Mouse (Mus musculus) neural tube, embryonic 12.5 days (tissue): ENCODE data around the gene Irf2bp1. TPM values are rescaled to one million over a fixed set of nuclear protein-coding genes. Genes with fewer than 3 reads are reported as not detected.

ENCODE experiments used
- ATAC-seq: fragments of 200-750 bp; cut with Nextera tagmentation; 2 replicates; pipeline ENCODE4 v1.8.0; 2017; ENCODE audit warnings: low read depth, mild to moderate bottlenecking, moderate TSS enrichment, moderate library complexity; ENCODE audit not compliant: low FRiP score
- H3K27ac ChIP-seq: fragments of 300-500 bp; sonication (generic); 2 replicates; pipeline ENCODE4 v1.5.1; 2016
- H3K27me3 ChIP-seq: fragments of 300-500 bp; sonication (generic); replicated peaks from 2 replicates; pipeline ENCODE4 v1.6.1; 2016; ENCODE audit warnings: mild to moderate bottlenecking
- H3K36me3 ChIP-seq: fragments of 300-500 bp; sonication (generic); 2 replicates; pipeline ENCODE4 v1.6.1; 2016; ENCODE audit warnings: mild to moderate bottlenecking
- H3K4me1 ChIP-seq: fragments of 300-500 bp; sonication (generic); 2 replicates; pipeline ENCODE4 v1.6.1; 2016
- H3K4me2 ChIP-seq: fragments of 300-500 bp; sonication (generic); replicated peaks from 2 replicates; pipeline ENCODE4 v1.6.1; 2016; ENCODE audit warnings: mild to moderate bottlenecking
- H3K4me3 ChIP-seq: fragments of 300-500 bp; sonication (generic); 2 replicates; pipeline ENCODE4 v1.5.1; 2016
- H3K9ac ChIP-seq: fragments of 300-500 bp; sonication (generic); 2 replicates; pipeline ENCODE4 v1.6.1; 2016; ENCODE audit warnings: mild to moderate bottlenecking
- H3K9me3 ChIP-seq: fragments of 300-500 bp; sonication (generic); 2 replicates; pipeline ENCODE4 v1.6.1; 2016; ENCODE audit warnings: mild to moderate bottlenecking
- WGBS: fragments of 180-500 bp; shearing (Covaris S2); methylation state at CpG from one replicate; pipeline ENCODE4 v1.1.7; 2016; 5-methylcytosine and 5-hydroxymethylcytosine counted together
- polyA plus RNA-seq: library from polyadenylated mRNA; unstranded; fragments of >200 nt; fragmentation: Nextera tagmentation; extraction: Ambion mirVana; gene quantifications from 2 replicates; pipeline ENCODE4 v1.2.1, GENCODE M21; 2016

Irf2bp1 gene
- polyA plus RNA-seq, 1 experiment from 2014 or later, result 45.2 TPM

DNA sequence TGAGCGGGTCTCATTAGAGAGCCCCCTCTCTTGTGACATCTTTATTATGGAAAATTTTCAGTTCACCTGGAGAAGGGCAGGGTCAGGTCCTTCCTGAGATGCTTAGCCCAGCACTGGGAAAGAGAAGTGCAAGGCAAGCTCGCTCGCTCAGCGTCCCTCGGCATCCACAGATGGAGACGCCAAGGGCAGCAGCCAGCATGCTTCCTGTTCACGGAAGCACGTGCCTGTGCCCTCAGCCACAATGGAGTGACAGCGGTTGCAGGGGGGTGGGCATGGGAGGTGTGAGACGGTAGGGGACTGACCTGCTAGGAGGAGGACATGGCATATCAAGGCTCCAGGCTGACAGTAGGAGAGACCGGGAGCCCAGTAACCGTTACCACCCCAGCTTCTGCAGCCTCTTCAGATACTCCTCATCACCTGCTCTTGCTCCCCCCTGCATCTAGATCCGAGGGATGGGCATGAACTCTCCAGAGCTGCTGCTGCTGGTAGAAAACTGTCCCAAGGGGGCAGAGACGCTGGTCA is 44.2 kb downstream of the Irf2bp1 start:
- Histone ChIP-seq H3K9me3 (no peaks in the 10 kb centered on the region), H3K27me3 (no peaks in the 10 kb centered on the region), H3K4me1 (no peaks in the 10 kb centered on the region), H3K4me2 (no peak overlapping the region), H3K9ac (no peak overlapping the region), H3K4me3 (no peak overlapping the region), H3K27ac (no peak overlapping the region), H3K36me3 (peaks cover 94% of the 10 kb centered on the region)
- WGBS, result 91% methylated on average over 14 of the region's 14 CpGs
- no peak for ATAC-seq

DNA sequence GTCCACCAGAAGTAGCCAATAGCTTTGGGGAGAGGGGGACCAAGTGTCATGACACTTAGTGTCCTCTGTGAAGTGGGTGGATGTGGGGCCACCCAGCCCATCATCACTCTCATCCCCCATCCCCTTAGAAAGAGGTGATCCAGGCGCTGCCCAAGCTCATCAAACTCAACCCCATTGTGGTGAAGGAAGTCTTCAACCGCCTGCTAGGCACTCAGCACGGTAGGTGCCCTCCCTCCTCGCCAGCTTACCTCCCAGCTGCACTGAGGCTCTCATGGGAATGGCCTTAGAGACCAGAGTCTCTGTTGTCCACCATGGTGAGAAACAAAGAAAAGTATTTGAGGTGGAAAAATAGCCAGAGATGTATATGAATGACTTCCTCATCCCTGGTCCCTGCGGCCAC is 45.4 kb downstream of the Irf2bp1 start:
- 89% methylated on average over 5 of the region's 5 CpGs for WGBS
- no peak for ATAC-seq
- Histone ChIP-seq H3K9ac (no peak overlapping the region), H3K4me2 (no peak overlapping the region), H3K4me3 (no peak overlapping the region), H3K27ac (no peak overlapping the region), H3K9me3 (no peaks in the 10 kb centered on the region), H3K4me1 (peaks cover 5% of the 10 kb centered on the region), H3K27me3 (no peaks in the 10 kb centered on the region), H3K36me3 (peaks cover 83% of the 10 kb centered on the region)

DNA sequence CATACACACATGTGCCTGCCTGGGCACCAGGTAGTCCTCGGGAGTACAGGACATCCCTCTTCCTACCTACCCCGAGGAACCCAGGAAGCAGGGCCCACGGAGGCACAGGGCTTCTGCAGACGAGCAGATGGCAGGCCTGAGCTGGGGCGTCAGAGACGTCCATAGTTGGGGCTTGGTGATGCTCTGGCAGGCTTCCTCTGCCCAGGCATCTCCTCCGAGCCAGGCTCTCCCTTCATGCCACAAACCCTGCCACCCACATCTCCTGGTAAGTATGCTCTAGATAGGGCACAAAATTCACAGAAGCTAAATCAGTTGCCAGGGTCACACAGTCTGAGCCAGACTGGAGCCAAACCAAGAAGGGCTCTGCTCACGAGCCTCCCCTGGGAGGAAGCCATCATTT is 46.3 kb downstream of the Irf2bp1 start:
- no peak overlapping the region for H3K27ac ChIP-seq
- no peak overlapping the region for H3K9ac ChIP-seq
- 92% methylated on average over 8 of the region's 8 CpGs for WGBS
- H3K9me3 ChIP-seq, result no peaks in the 10 kb centered on the region
- H3K36me3 ChIP-seq, result peaks cover 75% of the 10 kb centered on the region
- ATAC-seq, result no peak
- no peaks in the 10 kb centered on the region for H3K27me3 ChIP-seq
- no peak overlapping the region for H3K4me2 ChIP-seq
- peaks cover 11% of the 10 kb centered on the region for H3K4me1 ChIP-seq
- H3K4me3 ChIP-seq, result no peak overlapping the region

DNA sequence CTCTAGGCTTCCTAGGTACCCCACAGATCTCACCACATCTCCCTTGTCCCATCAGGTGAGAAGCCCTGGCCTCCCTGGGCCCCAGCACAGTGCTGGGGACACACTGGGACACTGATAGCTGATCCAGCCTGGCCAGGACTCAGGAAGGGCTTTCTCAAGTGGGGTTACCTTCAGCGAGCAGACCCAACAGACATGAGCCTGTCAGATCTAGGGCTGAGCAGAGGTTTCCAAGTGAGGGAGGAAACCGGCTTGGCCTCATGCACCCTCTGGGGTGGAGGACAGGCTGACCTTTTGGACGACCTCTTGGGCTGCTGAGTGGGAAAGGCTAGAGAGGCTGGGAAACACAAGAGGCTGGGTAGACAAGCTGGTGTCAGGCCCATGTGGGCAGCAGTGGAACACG is 47.3 kb downstream of the Irf2bp1 start:
- ATAC-seq, result no peak
- no peaks in the 10 kb centered on the region for H3K27me3 ChIP-seq
- no peak overlapping the region for H3K27ac ChIP-seq
- H3K9ac ChIP-seq, result no peak overlapping the region
- WGBS, result 79% methylated on average over 4 of the region's 4 CpGs
- H3K4me2 ChIP-seq, result no peak overlapping the region
- H3K36me3 ChIP-seq, result peaks cover 67% of the 10 kb centered on the region
- peaks cover 11% of the 10 kb centered on the region for H3K4me1 ChIP-seq
- H3K4me3 ChIP-seq, result no peak overlapping the region
- H3K9me3 ChIP-seq, result no peaks in the 10 kb centered on the region

DNA sequence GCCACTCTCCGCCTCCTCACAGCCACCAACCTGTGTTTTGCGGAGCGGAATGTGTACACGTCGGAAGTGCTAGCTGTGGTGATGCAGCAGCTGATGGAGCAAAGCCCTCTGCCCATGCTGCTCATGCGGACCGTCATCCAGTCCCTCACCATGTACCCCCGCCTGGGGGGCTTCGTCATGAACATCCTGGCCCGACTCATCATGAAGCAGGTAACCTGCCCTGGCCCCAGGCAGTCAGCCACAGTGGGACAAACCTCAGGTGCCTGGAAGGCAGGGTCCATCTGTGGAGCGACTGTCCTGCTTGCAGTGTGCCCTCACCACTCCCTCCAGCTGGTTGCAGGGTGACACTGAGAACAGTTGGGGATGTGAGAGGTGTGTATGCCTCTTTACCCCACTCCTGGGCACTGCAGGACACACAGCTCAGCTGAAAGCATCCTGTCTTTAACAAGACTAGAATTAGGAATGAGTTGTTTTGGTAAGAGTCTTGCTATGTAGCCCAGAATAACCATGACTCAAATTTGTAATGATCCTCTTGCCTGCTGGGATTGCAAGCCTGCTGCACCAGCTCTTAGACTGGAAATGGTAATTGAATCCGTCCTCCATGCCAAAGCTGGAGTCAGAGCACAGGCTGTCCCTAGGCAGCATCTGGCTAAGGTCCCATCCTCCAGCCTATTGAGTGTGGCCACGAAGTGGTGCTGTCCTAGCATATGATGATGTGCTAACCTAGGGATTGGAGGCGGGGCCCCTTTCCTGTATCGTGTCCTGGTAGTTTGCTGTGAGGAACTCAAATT is 48.7 kb downstream of the Irf2bp1 start:
- WGBS, result 88% methylated on average over 15 of the region's 15 CpGs
- no peak overlapping the region for H3K4me3 ChIP-seq
- no peak overlapping the region for H3K9ac ChIP-seq
- peaks cover 11% of the 10 kb centered on the region for H3K4me1 ChIP-seq
- H3K27ac ChIP-seq, result no peak overlapping the region
- no peak overlapping the region for H3K4me2 ChIP-seq
- no peaks in the 10 kb centered on the region for H3K27me3 ChIP-seq
- no peaks in the 10 kb centered on the region for H3K9me3 ChIP-seq
- ATAC-seq, result no peak
- H3K36me3 ChIP-seq, result peaks cover 53% of the 10 kb centered on the region

DNA sequence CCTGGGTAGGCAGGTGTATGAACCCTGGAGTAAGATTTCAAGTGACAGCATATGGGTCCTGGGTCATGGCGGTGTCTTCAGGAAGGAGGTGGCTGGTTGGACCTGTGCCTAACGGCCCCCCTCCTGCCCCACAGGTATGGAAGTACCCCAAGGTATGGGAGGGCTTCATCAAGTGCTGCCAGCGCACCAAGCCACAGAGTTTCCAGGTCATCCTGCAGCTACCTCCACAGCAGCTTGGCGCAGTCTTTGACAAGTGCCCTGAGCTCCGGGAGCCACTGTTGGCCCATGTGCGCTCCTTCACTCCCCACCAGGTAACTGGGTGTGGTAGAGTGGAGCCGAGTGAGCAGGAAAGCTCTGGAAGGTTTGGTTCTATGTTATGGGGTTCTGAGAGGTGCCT is 49.3 kb downstream of the Irf2bp1 start:
- 90% methylated on average over 7 of the region's 7 CpGs for WGBS
- Histone ChIP-seq H3K27ac (no peak overlapping the region), H3K9ac (no peak overlapping the region), H3K36me3 (peaks cover 47% of the 10 kb centered on the region), H3K4me2 (no peak overlapping the region), H3K4me1 (peaks cover 11% of the 10 kb centered on the region), H3K4me3 (no peak overlapping the region), H3K27me3 (no peaks in the 10 kb centered on the region), H3K9me3 (no peaks in the 10 kb centered on the region)
- ATAC-seq, result no peak

DNA sequence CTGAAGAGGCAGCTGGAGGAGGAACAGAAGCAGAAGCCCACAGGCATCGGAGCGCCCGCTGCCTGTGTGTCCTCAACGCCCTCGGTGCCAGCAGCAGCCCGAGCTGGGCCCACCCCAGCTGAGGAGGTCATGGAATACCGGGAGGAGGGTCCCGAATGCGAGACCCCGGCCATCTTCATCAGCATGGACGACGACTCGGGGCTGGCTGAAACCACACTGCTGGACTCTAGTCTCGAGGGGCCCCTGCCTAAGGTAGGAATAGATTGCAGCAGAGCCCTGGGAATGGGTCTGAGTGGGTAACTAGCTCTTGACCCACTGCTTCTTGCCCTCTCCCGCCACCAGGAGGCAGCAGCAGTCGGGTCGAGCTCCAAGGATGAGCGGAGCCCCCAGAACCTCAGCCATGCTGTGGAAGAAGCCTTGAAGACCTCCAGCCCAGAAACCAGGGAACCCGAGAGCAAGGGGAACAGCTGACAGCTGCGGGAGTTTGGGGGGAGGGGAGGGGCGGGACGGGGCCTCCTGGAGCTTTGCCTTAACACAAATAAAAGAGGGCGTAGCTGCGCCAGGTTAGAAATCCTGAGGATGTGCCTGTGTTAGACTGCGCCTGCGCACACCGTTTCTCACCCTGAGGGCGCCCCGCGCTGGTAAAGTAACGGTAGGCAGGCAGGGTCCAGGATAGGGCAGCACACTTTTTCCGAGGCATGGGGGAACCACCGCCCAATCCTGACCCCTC is 50.4 kb downstream of the Irf2bp1 start, which contains the start of gene Rsph6a:
Gene Rsph6a, plus strand, starts transcription at position 644 of the 730 bp plus-strand sequence.
- H3K9ac ChIP-seq, result 0 out of 2 replicates have a peak within 1 kb of the TSS, but pooled peaks have one; percentile 29
- WGBS, result 20% methylated on average over 33 of the region's 33 CpGs
- ATAC-seq, result peak; percentile 74
- no peak within 1 kb of the TSS for H3K27ac ChIP-seq
- no peaks in the 10 kb centered on the region for H3K9me3 ChIP-seq
- H3K4me3 ChIP-seq, result peak within 1 kb of the TSS; percentile 18; the same call in 1 of the 2 replicates
- peaks cover 11% of the 10 kb centered on the region for H3K4me1 ChIP-seq
- no peaks in the 10 kb centered on the region for H3K27me3 ChIP-seq
- H3K4me2 ChIP-seq, result peak within 1 kb of the TSS; percentile 59
- peaks cover 36% of the 10 kb centered on the region for H3K36me3 ChIP-seq

DNA sequence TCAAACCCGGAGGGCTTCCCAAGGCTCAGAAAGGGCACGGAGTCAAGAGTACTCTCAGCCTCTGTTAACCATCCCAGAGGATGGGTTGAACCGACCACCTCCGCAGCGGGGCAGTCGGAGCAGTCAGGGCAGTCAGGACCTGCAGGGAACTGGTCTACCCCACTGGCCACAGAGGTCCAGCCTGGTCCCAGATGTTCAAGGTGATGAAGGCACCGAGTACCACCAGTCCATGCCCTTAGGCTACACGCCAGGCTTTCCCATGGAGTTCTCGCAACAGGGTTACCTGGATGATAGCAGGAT is 50.9 kb downstream of the Irf2bp1 start:
- Histone ChIP-seq H3K9ac (0 out of 2 replicates have a peak overlapping the region, but pooled peaks have one; percentile 29), H3K27me3 (no peaks in the 10 kb centered on the region), H3K4me2 (peak overlapping the region; percentile 59), H3K9me3 (no peaks in the 10 kb centered on the region), H3K36me3 (peaks cover 31% of the 10 kb centered on the region), H3K4me3 (peak overlapping the region; percentile 18; the same call in 1 of the 2 replicates), H3K4me1 (peaks cover 11% of the 10 kb centered on the region), H3K27ac (no peak overlapping the region)
- no peak for ATAC-seq
- WGBS, result 65% methylated on average over 9 of the region's 9 CpGs

DNA sequence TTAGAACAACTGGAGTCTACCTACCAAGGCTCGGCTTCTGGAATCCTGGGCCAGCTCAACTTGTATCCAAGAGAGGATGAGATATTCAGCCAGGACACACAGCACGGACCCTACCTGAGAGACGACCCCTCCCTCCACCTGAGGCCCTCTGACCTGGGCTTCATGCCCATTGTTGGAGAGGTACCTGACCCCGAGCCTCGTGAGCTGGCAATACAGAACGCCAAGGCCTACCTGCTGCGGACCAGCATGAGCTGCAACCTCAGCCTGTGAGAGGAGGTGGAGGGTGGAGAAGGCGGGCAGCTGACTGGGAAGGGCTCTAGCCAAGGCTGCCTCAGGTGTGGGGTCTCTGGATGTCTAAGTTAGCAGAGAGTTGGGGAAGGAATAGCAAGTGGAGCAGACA is 51.3 kb downstream of the Irf2bp1 start:
- H3K9me3 ChIP-seq, result no peaks in the 10 kb centered on the region
- H3K27ac ChIP-seq, result no peak overlapping the region
- no peak overlapping the region for H3K4me2 ChIP-seq
- ATAC-seq, result no peak
- H3K36me3 ChIP-seq, result peaks cover 27% of the 10 kb centered on the region
- no peaks in the 10 kb centered on the region for H3K27me3 ChIP-seq
- 0 out of 2 replicates have a peak overlapping the region, but pooled peaks have one; percentile 29 for H3K9ac ChIP-seq
- peaks cover 11% of the 10 kb centered on the region for H3K4me1 ChIP-seq
- no peak overlapping the region for H3K4me3 ChIP-seq
- WGBS, result 92% methylated on average over 8 of the region's 8 CpGs

Other genes with a start within 250 kb of the Irf2bp1 start
- gene Psg19, start 205.5 kb upstream of the Irf2bp1 start, polyA plus RNA-seq, result not detected in 2 replicates
- gene Psg17, start 182.4 kb upstream of the Irf2bp1 start, polyA plus RNA-seq, result not detected in 2 replicates
- gene Mill2, start 164.1 kb upstream of the Irf2bp1 start, polyA plus RNA-seq, result 0.10 and 0.34 TPM in 2 replicates
- 3.9 and 4.7 TPM in 2 replicates for gene Pglyrp1, start 132.7 kb upstream of the Irf2bp1 start, polyA plus RNA-seq
- 32.9 and 34.0 TPM in 2 replicates for gene Ccdc61, start 93.6 kb upstream of the Irf2bp1 start, polyA plus RNA-seq
- 12.1 and 12.6 TPM in 2 replicates for gene Nova2, start 78.2 kb upstream of the Irf2bp1 start, polyA plus RNA-seq
- 0.24 and 0.72 TPM in 2 replicates for gene Nanos2, start 16.6 kb upstream of the Irf2bp1 start, polyA plus RNA-seq
- 6.1 and 7.0 TPM in 2 replicates for gene Mypop, start 12.8 kb upstream of the Irf2bp1 start, polyA plus RNA-seq
- 0.09 and 0.19 TPM in 2 replicates for gene Foxa3, start 19.5 kb downstream of the Irf2bp1 start, polyA plus RNA-seq
- 46.9 and 47.3 TPM in 2 replicates for gene Sympk, start 20.3 kb downstream of the Irf2bp1 start, polyA plus RNA-seq
- not detected in 2 replicates for gene Rsph6a, start 50.6 kb downstream of the Irf2bp1 start, polyA plus RNA-seq
- 29.6 and 30.7 TPM in 2 replicates for gene Dmwd, start 72.2 kb downstream of the Irf2bp1 start, polyA plus RNA-seq
- 13.7 and 18.2 TPM in 2 replicates for gene Dmpk, start 79.8 kb downstream of the Irf2bp1 start, polyA plus RNA-seq
- 4.5 and 5.2 TPM in 2 replicates for gene Six5, start 90.5 kb downstream of the Irf2bp1 start, polyA plus RNA-seq
- 1.0 and 1.1 TPM in 2 replicates for gene Gm4969, start 114.3 kb downstream of the Irf2bp1 start, polyA plus RNA-seq
- gene Fbxo46, start 115.8 kb downstream of the Irf2bp1 start, polyA plus RNA-seq, result 18.3 and 19.9 TPM in 2 replicates
- 19.5 and 20.9 TPM in 2 replicates for gene Qpctl, start 145.2 kb downstream of the Irf2bp1 start, polyA plus RNA-seq
- 124 and 133 TPM in 2 replicates for gene Snrpd2, start 145.7 kb downstream of the Irf2bp1 start, polyA plus RNA-seq
- 1.1 and 1.8 TPM in 2 replicates for gene Gipr, start 162.1 kb downstream of the Irf2bp1 start, polyA plus RNA-seq
- gene Eml2, start 172.4 kb downstream of the Irf2bp1 start, polyA plus RNA-seq, result 5.1 and 6.6 TPM in 2 replicates
- 1.9 and 2.3 TPM in 2 replicates for gene Gpr4, start 208.5 kb downstream of the Irf2bp1 start, polyA plus RNA-seq
- gene Opa3, start 224.3 kb downstream of the Irf2bp1 start, polyA plus RNA-seq, result 42.1 and 43.9 TPM in 2 replicates